Mouse (Mus musculus): ENCODE results near the gene Nme2.

Gene Nme2

DNA sequence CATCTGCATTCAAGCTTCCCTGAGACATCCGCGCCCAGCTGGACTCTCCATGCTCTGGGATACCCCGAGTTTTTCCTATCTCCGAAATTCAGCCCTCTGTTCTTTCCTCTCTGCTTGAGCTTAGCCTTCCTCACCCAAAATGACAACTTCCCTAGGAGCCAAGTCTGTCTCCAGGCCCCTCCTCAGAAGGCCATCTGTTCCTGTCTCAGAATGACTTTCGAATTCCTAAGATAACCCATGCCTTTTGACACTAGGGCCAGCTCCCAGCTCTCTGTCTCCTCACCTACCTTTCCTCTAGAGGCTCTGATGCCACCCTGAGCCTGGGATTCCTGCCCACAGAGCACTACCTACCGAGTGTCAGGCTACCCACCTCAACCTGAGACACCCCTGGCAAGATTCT lies at the start of gene Nme2:
Nme2 (minus strand) TSS at position 101 of the 400 bp plus-strand sequence.
- DNase-seq (ENCODE audit: low spot score in 2 of 2): no peak

DNA sequence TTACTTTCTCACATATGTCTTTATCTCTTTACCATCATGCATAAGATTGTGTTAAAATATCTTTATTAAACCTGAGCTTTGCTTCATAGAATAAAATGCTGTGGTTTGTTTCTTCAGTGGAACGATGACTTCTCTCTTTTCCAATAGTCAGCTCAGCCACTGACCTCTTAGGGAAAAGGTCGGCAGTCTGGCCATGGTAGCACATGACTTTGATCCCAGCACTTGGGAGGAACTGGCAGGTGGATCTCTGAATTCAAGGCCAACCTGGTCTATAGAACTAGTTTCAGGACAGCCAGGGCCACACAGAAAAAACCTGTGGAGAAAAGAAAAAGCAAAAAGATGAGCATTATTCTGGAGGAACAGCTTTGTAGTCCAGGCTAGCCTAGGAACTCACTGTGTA lies 47.3 kb upstream of the Nme2 start:
- DNase-seq (ENCODE audit: low spot score in 2 of 2): no peak

DNA sequence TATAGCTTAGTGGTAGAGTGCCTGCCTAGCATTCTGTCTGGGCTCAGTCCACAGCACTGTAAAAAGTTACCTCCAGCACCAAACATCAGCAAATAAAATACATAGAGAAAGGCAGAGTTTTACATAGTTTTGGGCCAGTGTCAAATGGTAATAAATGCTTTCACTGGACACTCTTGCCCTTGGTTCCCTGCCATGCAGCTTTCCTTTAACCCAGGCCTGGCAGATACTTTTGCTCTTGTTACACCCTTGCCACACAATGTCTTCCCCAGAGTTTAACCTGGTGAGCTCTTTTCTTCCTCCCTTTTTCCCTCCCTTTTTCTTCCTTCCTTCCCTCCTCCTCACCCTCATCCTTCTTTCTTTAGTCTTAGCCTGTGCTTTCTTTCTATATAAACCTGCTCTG lies 43.2 kb upstream of the Nme2 start:
- no peak for DNase-seq (ENCODE audit: low spot score in 2 of 2)

DNA sequence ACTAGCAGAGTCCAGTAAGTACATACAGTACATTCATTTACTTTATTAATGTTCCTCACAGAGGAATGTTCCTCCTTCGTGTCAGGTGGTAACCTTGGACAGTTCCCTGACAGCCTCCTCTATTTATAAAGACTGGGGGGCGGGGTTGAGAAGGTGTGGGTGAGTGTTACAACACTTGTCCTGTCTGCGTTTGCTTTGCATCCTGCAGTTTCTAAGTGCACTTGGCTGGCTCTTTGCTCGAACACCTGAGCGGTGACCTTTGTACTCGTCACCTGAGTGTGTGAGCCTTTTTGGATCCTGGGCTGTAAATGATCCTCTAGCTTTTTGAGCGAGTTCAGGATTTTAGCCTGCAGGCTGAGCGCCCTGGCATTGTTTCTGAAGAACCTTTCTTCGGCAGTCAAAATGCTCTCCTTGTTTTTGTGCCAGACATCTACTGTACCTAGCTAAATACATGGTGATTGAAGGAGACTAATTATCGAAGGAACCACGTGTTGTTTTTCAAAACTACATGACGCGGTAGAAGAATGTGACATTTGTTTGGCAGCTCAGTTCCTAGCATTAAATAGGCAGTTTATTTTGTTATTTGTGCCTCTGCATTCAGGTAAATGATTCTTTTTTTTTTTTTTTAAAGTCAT lies 41.2 kb upstream of the Nme2 start:
- no peak for DNase-seq (ENCODE audit: low spot score in 2 of 2)

DNA sequence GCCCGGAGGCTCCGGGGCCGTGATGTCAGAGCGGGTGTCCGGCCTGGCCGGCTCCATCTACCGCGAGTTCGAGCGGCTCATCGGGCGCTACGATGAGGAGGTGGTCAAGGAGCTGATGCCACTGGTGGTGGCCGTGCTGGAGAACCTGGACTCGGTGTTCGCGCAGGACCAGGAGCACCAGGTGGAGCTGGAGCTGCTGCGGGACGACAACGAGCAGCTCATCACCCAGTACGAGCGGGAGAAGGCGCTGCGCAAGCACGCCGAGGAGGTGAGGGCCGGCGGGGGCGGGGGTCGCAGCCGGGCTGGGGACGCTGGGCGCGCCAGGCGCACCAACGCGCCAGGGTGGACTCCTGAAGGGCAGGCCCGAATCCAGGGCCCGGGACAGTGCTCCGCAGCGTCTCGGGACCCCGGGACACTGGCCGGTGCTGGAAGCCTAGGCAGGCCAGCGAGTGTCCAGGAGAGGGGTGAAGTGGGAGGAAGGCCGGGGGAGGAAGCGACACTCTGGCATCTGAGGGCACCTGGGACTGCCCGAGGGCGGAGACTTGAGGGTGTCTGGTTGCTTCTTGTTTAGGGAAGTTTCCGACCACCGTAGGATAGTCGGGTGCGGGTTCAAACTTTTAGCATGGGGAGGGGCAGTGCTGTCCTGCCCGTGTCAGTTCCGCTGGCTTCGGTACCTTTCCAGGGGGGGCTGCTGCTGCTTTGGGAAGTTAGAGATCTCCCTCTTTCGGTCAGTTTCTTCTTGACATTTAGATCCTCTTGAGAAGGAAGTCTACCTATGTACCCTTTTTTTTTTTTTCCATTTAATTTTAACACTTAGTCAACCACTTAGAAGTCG lies 40.5 kb upstream of the Nme2 start:
- peak; percentile 22 to 28 for DNase-seq (ENCODE audit: low spot score in 2 of 2)

DNA sequence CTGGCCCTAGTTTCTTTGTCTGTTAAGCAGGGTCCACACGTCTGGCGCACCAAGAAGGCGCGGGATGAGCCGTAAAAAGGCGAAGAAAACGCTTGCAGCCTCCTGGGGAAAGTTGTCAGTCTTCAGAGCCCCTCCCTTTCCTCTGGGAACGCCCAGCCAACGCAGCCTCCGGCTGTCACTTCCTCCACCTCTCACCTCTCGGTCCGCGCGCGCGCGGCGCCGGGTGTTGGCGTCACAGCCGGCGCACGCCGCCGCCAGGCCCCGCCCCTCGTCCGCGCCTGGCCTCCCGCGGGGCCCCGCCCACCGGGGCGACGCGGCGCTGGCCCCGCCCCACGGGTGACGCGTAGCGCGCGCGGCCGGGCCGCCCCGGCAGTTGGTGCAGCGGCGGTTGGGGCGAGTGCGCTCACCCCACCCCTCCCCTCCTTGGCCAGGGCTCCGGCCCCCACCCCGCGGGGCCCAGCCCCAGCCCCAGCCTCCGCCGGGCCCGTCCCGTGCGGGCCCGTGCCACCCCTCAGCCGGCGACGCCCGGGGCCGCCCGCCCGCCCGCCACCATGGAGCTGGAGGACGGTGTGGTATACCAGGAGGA lies 39.8 kb upstream of the Nme2 start, which contains the start of gene Spag9:
Spag9 (plus strand) TSS at position 372 of the 586 bp plus-strand sequence.
- peak; percentile 61 to 87 for DNase-seq (ENCODE audit: low spot score in 2 of 2)

DNA sequence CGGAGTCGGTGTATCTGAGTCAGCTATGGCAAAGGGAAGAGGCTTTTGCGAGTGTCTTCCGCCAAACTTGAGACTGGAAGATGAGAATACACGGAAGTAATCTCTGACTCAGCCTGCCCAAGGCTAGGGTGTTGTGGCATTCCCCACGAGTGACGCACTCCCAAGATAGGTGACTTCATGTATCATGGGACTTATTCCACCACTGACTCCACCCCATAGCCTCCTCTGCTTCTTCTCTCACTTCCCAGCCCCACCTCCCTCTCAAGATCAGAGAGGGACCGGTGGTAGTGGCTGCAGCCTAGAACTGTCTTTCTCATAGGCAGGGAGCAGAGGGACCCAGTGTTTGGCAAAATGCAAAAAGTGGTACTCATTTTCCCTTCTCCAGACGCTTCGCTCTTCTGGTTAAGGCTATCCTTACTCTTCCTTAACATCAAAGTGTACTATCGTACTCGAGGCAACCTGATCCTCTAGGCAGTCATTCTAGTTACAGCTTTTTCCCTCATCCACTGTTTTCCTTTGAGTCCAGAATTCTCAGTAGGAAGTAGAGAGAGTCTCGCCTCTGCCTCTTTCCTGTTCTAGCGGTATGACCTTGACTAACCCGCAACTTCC lies 39.2 kb upstream of the Nme2 start:
- peak; percentile 42 to 64 for DNase-seq (ENCODE audit: low spot score in 2 of 2)

DNA sequence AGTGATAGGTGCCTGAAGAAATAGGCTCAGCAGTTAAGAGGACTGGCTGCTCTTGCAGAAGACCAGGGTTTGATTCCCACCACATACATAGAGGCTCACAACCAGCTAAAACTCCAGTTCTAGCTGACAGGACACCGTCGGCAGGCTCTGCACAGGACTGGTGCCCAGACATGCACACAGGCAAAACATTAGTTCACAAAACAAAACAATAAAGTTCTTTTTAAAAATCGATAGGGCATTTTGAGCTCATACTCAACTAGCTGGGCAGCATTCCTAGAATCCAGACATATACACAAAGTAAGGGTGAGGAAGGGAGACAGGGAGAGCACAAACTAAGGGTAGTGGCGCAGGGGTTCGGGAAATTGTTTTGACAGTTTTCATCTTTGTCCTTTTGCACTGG lies 38.5 kb upstream of the Nme2 start:
- no peak for DNase-seq (ENCODE audit: low spot score in 2 of 2)

DNA sequence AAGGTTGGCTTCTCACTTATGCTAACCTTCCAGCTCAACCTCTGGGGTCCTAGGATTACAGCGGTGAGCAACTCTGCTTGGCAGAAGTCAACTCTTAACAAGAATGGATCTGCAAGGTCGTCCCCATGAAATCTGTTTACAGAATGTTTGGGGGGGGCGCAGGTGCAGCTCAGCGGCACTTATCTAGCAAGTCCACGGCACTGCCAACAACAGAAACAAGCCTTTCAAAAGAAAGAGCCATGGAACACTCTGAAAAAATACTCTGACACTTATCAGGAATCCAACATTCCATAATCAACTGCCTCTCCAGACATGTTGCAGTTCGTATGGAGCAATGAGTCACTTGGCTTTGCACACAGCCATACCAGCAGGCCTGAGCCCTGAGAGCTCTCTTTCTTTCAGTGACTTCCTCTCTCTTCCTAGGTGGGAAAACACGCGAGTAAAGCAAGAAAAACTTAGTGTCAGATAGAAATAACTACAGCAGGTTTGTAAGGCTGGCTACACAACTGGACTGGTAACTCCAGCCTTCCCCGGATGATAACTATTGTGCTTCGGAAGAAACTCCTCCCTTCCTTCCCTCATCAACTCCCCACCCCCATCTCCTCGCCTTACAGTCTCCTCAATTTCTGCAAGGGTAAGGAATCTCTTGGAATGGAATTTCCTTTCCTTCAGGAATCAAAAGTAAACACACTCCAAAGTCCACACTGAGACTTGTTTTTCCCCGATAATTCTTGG lies 32.4 kb upstream of the Nme2 start:
- no peak for DNase-seq (ENCODE audit: low spot score in 2 of 2)

DNA sequence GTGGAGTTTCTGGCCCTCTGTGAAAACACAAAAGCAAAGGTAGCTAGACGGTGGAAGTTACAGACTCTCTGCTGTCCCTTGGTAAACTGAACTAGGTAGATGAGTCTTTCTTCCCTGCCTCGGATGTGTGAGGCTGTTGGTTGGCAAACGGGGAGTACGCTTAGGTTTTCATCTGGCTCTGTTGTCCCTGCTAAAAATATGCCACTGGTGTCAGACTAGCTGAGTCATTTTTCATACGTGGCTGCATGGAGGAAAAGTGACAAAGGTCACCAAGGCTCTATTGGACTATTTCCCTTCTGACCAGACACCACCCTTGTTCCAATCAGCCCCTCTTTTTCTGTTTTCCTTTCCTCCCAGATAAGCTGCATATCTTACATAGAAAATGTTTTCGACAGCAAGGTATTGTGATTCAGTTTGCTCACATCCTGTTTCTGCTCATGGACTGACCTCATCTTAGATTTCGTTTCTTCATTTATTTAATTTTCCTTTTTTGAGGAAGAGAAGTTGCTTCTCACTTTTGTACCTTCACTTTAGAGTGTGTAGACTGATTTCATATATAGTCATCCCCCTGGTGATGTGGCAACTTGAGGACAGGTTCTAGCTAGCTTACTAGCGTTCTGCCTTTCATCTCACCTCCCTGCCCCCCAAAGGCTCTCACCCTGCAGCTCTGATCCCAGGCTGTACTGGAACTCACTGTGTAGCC lies 31.7 kb upstream of the Nme2 start:
- no peak for DNase-seq (ENCODE audit: low spot score in 2 of 2)

DNA sequence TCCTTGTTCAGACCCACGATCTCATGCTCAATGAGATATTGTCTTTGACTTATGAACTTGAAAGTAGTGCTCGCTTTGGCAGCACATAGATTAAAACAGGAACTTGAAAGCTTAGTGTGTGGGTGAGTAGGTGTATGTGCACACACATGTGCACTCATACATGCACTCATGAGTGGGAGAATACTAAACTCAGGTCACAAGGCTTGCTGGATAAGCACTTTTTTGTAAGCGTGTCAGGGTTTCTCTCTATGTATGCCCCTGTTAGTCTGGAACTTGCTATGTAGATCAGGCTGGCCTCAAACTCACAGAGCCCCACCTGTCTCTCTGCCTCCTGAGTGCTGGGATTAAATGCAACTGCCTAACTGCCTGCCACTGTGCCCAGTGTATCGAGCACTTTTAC lies 31.0 kb upstream of the Nme2 start:
- DNase-seq (ENCODE audit: low spot score in 2 of 2): no peak

DNA sequence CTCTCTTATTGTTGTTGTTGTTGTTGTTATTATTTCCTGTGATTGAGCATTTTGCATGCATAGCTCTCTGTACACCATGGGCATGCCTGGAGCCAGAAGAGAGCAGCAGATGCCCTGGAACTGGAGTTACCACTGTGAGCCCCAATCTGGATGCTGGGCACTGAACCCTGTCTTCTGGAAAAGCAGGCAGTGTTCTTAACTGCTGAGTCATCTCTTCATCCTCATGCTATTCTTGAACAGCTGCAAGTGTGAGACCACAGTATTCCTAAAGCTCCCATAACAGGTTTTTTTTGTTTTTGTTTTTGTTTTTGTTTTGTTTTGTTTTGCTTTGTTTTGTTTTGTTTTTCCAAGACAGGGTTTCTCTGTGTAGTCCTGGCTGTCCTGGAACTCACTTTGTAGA lies 30.2 kb upstream of the Nme2 start:
- no peak for DNase-seq (ENCODE audit: low spot score in 2 of 2)

DNA sequence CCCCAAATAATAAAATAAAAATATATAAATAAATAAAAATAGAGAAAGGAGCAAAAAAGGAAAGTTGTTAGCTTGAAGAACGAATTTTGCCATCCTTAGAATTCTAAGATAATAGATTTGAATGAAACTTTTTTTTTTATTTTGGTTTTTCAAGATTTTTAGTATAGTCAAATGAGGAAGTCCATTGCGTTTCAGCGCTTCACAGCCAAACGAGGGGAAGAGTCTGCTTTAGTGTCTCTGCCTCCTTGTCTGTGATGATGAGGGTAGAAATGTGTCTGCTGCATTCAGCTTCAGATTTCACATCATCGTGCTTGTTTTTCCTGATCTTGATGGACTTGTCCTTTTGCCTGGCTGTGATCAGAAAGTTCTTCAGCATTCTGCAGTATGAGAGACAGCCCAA lies 29.2 kb upstream of the Nme2 start:
- DNase-seq (ENCODE audit: low spot score in 2 of 2): no peak

DNA sequence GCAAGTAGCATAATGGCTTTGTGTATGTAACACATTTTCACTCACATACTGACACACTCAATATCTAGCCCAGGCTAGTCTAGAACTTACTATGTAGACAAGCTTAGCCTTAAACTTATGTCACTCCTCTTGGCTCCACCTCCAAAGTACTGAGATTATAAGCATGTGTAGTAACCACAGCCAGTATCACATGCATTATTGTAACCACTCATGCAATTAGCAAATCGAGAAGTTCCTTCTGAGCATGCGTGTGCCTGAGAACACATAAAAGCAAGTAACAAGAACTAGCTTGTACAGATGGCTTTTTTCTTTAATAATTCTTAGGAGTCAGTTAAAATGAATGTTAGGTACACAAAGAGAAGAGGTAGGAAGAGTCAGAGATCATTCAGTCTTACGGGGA lies 28.6 kb upstream of the Nme2 start:
- no peak for DNase-seq (ENCODE audit: low spot score in 2 of 2)

DNA sequence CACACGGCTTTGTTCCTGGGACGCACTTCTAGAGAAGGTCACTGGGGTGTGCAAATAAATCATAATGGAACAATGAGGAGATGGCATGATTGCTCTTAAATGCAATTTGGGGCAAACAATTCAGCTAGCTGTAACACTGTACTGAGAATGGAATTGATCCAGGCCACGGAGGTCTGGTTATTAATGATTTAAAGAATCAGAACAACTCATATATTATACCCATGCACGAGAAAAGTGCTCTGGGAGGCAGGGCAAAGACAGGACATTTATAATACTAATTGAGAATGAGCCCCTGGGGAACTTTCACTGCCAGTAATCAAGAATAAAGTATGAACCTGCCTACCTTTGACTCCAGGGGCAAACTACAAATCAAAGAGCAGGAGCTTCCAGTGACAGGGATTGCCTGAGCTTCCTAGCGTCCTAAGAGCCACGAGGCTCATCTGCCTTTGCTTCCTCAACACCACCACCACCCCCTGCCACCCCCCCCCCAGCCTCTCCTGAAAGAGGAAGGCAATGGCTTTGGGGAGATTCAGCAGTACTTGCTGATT lies 23.5 kb upstream of the Nme2 start:
- no peak for DNase-seq (ENCODE audit: low spot score in 2 of 2)

DNA sequence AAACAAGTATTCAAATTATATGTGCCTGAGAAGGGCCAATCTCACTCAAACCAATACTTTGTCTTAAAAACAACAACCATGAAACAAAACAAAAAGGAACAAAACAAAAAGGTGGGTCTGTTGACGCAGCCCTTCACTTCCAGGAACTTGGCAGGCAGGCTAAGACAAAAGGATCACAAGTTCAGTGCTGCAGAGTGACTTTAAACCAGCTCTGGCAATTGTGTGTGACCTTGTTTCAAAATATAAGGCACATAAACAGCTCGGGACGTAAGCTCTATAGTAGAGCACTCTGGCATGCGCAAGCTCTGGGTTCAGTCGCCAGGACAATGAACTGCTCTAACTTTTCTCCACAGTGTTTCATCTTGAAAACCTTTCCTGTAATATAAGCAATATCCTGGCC lies 16.9 kb upstream of the Nme2 start:
- DNase-seq (ENCODE audit: low spot score in 2 of 2): no peak

DNA sequence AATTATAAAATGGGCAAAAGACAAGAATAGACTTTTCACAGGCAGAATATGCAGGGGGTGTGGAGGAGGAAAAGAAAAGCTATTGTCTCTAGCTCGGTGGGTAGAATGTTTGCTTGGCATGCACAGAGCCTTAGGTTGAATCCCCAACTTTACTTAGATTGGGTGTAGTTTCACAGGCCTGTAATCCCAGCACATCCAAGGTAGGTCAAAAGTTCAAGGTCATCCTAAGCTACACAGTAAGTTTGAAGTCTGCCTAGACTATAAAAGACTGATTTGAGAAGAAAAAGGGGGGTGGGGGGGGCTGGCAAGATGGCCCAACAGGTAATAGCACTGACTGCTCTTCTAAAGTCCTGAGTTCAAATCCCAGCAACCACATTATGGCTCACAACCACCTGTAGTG lies 13.7 kb upstream of the Nme2 start:
- DNase-seq (ENCODE audit: low spot score in 2 of 2): no peak

DNA sequence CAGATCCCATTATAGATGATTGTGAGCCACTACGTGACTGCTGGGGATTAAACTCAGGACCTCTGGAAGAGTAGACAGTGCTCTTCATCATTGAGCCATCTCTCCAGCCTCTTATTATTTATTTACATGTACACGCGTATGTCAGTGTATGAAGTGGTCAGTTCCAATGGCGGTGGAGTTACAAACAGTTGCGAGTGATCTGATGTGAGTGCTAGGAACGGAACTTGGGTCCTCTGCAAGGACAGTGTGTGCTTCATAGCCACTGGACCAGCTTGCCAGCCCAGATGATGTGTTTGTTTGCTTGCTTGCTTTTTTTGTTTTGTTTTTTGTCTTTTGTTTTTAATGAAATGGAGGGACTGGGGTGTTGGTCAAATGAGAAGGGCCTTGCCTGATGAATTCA lies 13.1 kb upstream of the Nme2 start:
- no peak for DNase-seq (ENCODE audit: low spot score in 2 of 2)

DNA sequence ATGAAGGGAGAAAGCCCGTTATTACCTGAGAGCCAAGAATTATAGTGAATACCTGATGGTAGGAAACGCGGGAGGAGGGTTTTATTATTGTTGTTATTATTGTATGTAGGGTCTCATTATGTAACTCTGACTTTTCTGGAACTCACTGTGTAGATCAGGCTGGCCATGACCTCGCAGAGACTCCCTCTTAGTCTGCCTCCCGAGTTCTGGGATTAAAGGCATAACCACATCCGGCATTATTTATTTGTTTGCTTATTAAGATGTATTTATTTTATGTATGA lies 12.7 kb upstream of the Nme2 start:
- DNase-seq (ENCODE audit: low spot score in 2 of 2): no peak

DNA sequence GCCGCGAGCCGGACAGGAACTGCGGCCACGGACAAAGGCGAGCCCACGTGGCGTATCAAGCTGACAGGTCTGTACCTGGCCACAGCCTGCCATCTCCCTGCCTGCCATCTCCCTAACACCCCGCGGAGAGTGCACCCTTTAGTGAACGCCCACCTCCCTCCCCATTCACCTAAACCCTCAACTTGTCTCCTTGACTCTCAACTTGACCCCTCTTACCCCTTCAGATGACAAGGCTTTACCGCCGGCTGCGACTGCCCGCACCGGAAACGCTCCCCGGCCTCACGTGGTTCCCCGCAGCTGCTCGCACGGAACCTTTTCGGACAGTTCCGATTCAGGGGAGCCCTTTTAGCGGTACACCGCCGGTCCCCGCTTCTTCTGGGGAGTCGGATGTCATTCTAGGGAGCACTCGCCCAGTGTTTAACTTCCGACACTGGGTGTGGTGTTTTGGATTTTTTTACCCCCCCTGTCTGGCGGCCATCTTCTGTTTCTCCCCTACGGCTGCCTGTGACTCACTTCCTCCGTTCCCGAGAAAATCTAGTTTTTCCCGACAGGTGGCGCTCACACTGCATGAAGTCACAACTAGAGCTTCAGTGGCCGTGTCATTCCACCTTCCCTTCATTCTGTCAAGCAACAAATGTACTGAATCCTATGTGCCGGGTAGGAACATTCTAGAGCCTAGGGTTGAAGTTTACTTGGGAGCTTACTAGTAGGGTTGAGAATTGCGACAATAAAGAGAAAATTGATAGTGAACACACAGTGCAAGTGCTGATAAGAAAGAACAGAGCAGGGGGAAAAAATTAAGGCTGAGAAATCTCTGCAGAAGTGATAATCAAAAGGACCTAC lies 12.2 kb upstream of the Nme2 start, which contains the start of the genes Gm20390 and Nme1:
Gm20390 (minus strand) TSS at position 289 of the 843 bp plus-strand sequence.
Nme1 (minus strand) TSS at position 517 of the 843 bp plus-strand sequence.
- DNase-seq (ENCODE audit: low spot score in 2 of 2): peak; percentile 97 to 99
